Mouse (Mus musculus): Measurements from ENCODE around the gene Rpl22l1. TPM values are rescaled to one million over a fixed set of nuclear protein-coding genes. Genes with fewer than 3 reads are reported as not detected.
"Not testable (repeated sequence)": the region's sequence is repeated elsewhere in the genome, so short reads cannot be mapped to it uniquely, and the experiment has no call there.

The Rpl22l1 gene
- total RNA-seq (2022) = 100 to 1,000 TPM; 203 to 235 (median 213) TPM

GRCm38 (mm10) chr3:28805301-28806097 lies at the start of gene Rpl22l1:
TSS of gene Rpl22l1 (plus strand) at chr3:28805436.
- peak; percentile 97 for DNase-seq (ENCODE audit: low spot score in 2 of 2)

- no peak for DNase-seq (ENCODE audit: low spot score in 2 of 2)
Observed at GRCm38 (mm10) chr3:28755477-28755876, 49.8 kb upstream of the Rpl22l1 start.

- no peak for DNase-seq (ENCODE audit: low spot score in 2 of 2)
Observed at GRCm38 (mm10) chr3:28761225-28761789, 43.9 kb upstream of the Rpl22l1 start.

DNA sequence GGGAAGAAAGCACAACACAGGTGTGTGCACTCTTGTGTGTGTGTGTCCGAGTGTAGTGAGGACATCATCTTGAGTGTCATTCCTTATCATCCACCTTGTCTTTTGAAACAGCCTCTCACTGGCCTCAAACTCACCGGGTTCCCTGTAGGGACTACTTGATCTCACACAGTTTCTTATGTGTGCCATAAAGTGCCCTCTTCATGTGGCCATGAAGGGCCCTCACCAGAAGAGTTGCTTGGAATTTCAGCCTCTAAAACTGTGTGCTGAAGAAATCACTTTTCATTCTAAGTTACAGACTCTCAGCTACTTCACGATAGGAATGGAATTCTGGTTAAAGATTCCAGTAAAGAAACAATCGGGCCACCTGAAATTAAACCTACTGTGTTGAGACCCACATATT lies 38.3 kb upstream of the Rpl22l1 start:
- no peak for DNase-seq (ENCODE audit: low spot score in 2 of 2)

DNA sequence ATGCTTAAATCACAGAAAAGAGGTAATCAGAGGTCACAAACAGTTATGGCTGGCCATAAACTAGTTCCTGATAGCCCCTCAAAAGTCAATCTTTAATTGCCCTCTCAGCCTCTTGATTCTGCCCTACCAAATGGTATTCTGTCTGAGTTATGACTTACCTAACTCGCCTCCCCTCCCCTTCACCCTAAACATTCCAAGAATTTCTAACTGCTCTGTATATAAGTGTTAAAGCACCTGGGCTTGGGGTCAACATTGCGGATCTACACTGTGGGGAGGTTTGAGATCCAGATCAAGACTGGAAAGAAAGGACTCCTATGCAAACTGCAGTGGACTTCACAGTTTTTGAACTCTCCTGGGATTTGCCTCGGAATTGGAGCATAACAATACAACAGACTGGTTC lies 37.0 kb upstream of the Rpl22l1 start:
- DNase-seq (ENCODE audit: low spot score in 2 of 2) = no peak

- not testable (repeated sequence) for DNase-seq (ENCODE audit: low spot score in 2 of 2)
Observed at GRCm38 (mm10) chr3:28772919-28773318, 32.3 kb upstream of the Rpl22l1 start.

- no peak for DNase-seq (ENCODE audit: low spot score in 2 of 2)
Observed at GRCm38 (mm10) chr3:28775361-28775760, 29.9 kb upstream of the Rpl22l1 start.

DNA sequence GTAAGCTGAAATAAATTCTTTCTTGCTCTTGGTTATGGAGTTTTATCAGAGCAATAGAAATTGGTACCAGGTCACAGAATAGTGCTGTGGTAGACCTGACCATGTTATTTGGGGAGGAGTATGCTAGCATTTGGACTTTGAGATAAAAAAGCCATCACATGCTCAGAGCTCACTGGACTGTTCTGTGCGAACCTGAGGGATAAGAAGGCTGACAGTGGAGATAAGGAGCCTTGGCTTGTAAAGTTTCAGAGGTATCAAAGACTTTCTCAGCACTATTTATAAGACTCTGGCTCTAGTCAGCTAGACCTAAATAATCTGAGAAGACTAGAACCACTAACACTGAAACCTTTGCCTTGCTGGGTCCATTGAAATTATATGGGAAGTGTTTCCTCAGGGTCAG lies 29.3 kb upstream of the Rpl22l1 start:
- DNase-seq (ENCODE audit: low spot score in 2 of 2) = no peak

GRCm38 (mm10) chr3:28776491-28776890 lies 28.7 kb upstream of the Rpl22l1 start:
- no peak for DNase-seq (ENCODE audit: low spot score in 2 of 2)

- DNase-seq (ENCODE audit: low spot score in 2 of 2) = peak in 1 of 2 experiments; percentile 9
Observed at GRCm38 (mm10) chr3:28780511-28780910, 24.7 kb upstream of the Rpl22l1 start.

DNA sequence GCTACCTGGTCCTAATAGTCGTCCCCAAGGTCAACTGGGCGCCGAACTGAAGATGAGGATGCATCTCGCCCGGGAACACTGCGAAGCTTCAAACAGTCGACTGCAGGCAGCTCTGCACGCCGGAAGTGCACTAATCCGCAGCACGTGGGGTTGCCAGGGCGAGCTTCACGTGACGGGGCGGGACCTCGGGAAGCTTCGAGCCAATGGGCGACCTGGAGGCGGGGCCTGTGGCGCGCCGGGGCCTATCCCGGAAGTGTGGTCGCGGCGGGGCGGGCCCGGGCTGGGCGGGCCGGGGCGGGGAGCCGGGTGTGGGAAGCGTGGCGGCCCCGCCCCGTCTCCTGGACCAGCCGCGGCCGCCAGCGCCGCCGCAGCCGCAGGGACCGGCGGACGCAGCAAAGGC lies 24.2 kb upstream of the Rpl22l1 start, which contains the start of gene Eif5a2:
TSS of gene Eif5a2 (plus strand) at position 283 of the 400 bp plus-strand sequence.
- DNase-seq (ENCODE audit: low spot score in 2 of 2) = peak; percentile 78 to 94

DNA sequence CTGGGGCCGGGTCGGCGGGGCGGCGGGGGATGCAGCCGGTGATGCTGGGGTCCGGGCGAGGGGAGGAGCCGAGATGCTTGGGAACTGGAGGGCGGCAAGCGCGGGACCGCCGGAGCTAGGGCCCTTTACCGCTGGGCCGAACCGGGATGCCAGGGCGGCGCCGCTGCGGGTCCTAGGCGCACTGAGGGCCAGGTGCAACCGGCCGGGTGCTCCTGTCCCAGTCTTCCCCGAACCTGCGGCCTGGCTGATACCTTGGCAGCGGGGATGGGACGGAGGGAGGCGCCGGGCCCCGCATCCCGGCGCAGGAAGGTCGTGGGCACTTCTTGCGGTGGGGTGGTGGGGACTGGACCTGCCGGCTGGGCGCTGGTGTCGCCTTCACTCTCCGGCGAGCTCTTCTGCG lies 23.8 kb upstream of the Rpl22l1 start:
- DNase-seq (ENCODE audit: low spot score in 2 of 2) = peak in 1 of 2 experiments; percentile 20

GRCm38 (mm10) chr3:28781848-28782247 lies 23.4 kb upstream of the Rpl22l1 start:
- no peak for DNase-seq (ENCODE audit: low spot score in 2 of 2)

GRCm38 (mm10) chr3:28784176-28784575 lies 21.1 kb upstream of the Rpl22l1 start:
- DNase-seq (ENCODE audit: low spot score in 2 of 2) = no peak

- DNase-seq (ENCODE audit: low spot score in 2 of 2) = no peak
Observed at GRCm38 (mm10) chr3:28794835-28795234, 10.4 kb upstream of the Rpl22l1 start.

- DNase-seq (ENCODE audit: low spot score in 2 of 2) = no peak
Observed at GRCm38 (mm10) chr3:28808039-28808643, 2.9 kb downstream of the Rpl22l1 start.

- no peak for DNase-seq (ENCODE audit: low spot score in 2 of 2)
Observed at GRCm38 (mm10) chr3:28811441-28811840, 6.2 kb downstream of the Rpl22l1 start.

GRCm38 (mm10) chr3:28814361-28814760 lies 9.1 kb downstream of the Rpl22l1 start:
- no peak for DNase-seq (ENCODE audit: low spot score in 2 of 2)

GRCm38 (mm10) chr3:28816010-28816540 lies 10.8 kb downstream of the Rpl22l1 start:
- DNase-seq (ENCODE audit: low spot score in 2 of 2) = no peak

DNA sequence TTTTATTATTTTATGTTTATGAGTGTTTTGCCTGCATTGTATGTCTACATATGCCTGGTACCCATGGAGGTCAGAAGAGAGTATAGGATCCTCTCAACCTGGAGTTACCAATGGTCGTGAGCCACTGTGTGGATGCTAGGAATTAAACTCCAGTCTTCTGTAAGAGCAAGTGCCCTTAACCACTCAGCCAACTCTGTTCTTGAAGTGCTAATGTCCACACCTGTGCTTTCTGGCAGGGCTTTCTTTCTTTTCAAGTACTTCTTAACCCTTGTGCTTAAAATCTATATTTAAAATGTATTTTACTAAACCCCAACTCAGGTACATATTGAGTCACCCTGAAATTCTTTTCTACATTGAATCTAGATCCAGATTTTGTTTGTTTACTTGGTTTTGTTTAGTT lies 21.0 kb downstream of the Rpl22l1 start:
- no peak for DNase-seq (ENCODE audit: low spot score in 2 of 2)

DNA sequence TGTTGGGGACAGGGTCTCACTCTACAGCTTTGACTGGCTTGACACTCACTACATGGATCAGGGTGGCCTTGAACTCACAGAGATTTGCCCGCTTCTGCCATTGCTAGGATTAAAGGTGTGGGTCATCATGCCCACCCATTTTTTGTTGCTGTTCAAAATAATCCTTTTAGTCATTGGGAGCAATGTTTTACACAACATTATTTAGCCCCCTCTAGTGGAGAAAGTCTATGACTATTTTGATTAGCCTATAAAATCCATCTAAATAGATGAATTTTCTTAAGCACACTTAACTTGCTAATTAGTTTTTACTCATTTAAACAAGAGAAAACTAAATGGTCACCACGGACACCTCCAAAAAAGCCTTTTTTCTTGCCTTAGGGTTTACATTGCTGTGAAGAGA lies 22.4 kb downstream of the Rpl22l1 start:
- DNase-seq (ENCODE audit: low spot score in 2 of 2) = no peak

DNA sequence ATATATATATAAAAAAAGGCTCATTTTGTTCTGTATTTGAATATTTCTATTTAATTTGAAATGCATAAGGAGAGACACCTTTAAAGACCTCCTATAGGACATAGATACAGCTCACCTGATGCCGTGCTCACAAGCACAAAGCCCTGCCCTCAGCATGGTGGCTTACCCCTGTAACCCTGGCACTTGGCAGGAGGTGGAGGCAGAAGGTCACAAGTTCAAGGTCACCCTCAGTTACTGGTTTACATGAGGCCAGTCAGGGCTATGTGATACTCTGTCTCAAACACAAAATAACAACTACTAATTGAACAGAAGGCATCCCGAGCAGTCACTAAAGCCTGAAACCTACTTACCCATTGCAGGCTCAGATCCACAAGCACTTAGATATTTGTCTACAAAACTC lies 24.2 kb downstream of the Rpl22l1 start:
- DNase-seq (ENCODE audit: low spot score in 2 of 2) = no peak
